Mouse (Mus musculus): ENCODE measurements around the gene Cep89.

- TF ChIP-seq E2F4 (IDR thresholded peaks at IDR 0.05; ENCODE audit: insufficient read depth): no peak
- no peak for TF ChIP-seq MAX (IDR thresholded peaks at IDR 0.05; ENCODE audit: low read depth)
- no peak for TF ChIP-seq POLR2A (IDR thresholded peaks at IDR 0.05; ENCODE audit: insufficient read length, low read depth)
- no peak for TF ChIP-seq USF1 (IDR thresholded peaks at IDR 0.05; ENCODE audit: low read depth)
- TF ChIP-seq MYOG (IDR thresholded peaks at IDR 0.05; ENCODE audit: control insufficient read depth in 1 of 3, insufficient read depth in 1 of 3, insufficient read length in 2 of 3, low read depth in 2 of 3): no peak
- TF ChIP-seq SRF (IDR thresholded peaks at IDR 0.05; ENCODE audit: control insufficient read depth, insufficient read length, low read depth): no peak
- no peak for TF ChIP-seq TCF12 (IDR thresholded peaks at IDR 0.05; ENCODE audit: insufficient read depth, poor library complexity, severe bottlenecking)
- TF ChIP-seq CEBPB (IDR thresholded peaks at IDR 0.05; ENCODE audit: insufficient read depth, poor library complexity, severe bottlenecking): no peak
- no peak for TF ChIP-seq MYOD1 (IDR thresholded peaks at IDR 0.05; ENCODE audit: control insufficient read depth in 1 of 3, insufficient read length in 2 of 3, low read depth in 2 of 3)
- no peak for TF ChIP-seq POLR2AphosphoS2 (IDR thresholded peaks at IDR 0.05; ENCODE audit: insufficient read length, low read depth)
- TF ChIP-seq REST (IDR thresholded peaks at IDR 0.05; ENCODE audit: insufficient read depth, insufficient read length): no peak
These were observed 19.2 kb downstream of the Cep89 start for GRCm38 (mm10) chr7:35415801-35416653.

Data from myocyte (in vitro differentiated cells).